Mouse (Mus musculus): Measurements from ENCODE around the gene Ahsa1. TPM values are rescaled to one million over a fixed set of nuclear protein-coding genes. Genes with fewer than 3 reads are reported as not detected.
A peak's percentile ranks its signal among the peaks of the same experiment; 100 is the strongest.
"Not testable (repeated sequence)": the region's sequence is repeated elsewhere in the genome, so short reads cannot be mapped to it uniquely, and the experiment has no call there.

The Ahsa1 gene
- total RNA-seq (2015) (97.9 and 114 TPM in 2 replicates), total RNA-seq (2017) (313 and 335 TPM in 2 replicates)

- ATAC-seq (replicated peaks; ENCODE audit: poor library complexity): peak; percentile 89
These were observed at the start of gene Ahsa1, which contains the start of gene Vipas39 for GRCm38 (mm10) chr12:87266108-87266826. Gene Ahsa1, plus strand, starts transcription at chr12:87266479. Gene Vipas39, minus strand, starts transcription at chr12:87266256.

DNA sequence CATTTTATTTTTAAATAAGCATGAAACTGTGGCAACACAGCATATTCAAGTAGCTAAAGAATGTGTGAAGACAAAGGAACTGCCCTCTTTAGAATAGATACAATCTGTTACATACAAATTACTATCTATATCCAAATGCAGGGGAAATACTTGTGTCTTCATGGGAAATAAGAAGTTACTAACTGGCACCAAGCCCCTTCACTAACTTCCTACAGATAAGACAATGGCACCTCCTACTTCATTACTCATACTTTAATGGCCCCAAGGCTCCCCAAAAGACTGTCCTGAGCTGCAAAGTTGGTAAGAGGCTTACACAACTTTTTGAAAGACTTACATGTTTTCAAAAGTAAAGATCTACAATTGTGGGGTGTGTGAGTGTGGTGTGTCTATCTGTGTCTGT lies 48.7 kb upstream of the Ahsa1 start:
- no peak for ATAC-seq (replicated peaks; ENCODE audit: poor library complexity)

GRCm38 (mm10) chr12:87219362-87219761 lies 46.9 kb upstream of the Ahsa1 start:
- ATAC-seq (replicated peaks; ENCODE audit: poor library complexity): no peak

DNA sequence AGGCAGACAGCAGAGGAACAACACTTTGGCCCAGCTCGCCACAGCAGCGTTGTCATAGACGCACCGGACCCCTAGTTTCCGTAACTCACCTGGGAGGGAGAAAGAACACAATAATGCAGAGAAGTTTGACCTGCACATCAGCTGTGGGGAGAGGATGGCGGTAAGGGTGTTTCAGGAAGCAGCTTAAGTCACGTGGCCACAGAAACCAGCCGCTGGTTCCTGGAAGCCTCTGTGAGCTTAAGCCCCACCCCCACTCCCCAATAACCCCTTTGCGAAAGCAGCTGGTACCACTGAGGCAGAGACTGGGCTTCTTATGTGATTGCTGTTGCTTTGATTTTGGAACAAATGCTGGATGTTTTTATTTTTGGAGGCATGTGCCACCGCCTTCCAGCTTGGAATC lies 41.3 kb upstream of the Ahsa1 start:
- peak; percentile 39; the same call in 1 of the 2 replicates for ATAC-seq (replicated peaks; ENCODE audit: poor library complexity)

DNA sequence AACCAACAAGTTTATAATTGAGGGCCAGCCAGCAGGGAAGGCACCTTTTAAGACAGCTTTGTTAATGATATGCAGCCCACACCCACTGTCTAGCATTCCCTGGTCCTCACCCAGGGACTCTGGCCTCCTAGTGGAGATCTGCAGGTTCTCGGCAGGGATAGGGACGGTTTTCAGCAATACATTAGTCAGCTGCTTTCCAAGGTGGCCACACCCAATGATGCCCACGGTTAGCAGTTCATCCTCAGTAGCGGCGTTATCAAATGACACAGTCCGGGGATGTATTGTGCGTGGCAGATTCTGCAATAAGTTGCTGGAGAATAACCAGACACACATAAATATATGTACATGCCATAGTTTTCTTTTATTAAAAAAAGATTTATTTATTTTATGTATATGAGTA lies 39.5 kb upstream of the Ahsa1 start:
- ATAC-seq (replicated peaks; ENCODE audit: poor library complexity): peak; percentile 65

DNA sequence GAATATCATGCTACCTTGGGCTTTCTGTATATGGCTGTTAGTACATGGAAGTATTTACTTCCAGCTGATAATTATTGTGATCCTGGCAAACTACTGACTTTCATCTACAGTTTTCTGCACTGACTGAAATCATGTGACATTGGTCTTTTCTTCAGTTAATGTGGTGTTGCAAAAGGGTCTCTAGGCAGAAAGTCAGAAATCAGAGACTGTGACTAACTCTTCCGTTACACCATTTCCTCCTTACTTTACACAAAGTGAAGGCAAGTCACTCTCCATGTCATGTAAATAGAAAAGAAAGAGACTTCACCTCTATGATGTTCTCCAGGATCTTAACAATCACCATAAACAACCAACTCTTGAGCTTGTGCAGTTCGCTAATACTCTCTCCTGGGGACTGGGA lies 36.6 kb upstream of the Ahsa1 start:
- ATAC-seq (replicated peaks; ENCODE audit: poor library complexity): no peak; the same call in 1 of the 2 replicates

GRCm38 (mm10) chr12:87230379-87230895 lies 35.8 kb upstream of the Ahsa1 start:
- no peak; the same call in 1 of the 2 replicates for ATAC-seq (replicated peaks; ENCODE audit: poor library complexity)

DNA sequence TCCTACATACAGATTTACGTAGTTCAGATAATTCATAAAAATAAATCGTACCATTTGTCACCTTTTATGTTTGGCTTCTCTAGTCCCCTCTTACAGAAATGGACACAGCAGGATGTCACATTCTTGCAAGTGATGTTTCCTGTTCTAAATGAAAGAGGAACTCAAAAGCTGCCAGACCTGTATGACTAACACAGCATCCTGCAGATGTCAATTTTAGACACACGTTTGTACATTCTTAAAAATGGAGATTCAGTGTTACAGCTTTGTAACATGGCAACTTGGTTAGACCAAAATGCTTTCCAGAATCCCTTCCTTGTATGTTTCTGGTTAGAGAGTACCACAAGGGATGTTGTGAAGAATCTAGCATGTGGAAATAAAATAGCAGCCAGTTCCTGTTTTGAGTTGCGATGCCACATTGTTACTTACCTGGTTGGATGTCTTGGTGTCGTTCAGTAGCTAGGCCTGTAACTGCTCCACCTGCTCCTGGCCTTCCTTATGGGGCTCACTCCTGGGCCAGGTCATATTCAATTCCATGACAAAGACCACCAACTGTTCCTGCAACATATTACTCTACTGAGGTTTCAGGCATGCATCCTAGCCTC lies 29.3 kb upstream of the Ahsa1 start:
- peak; percentile 84 for ATAC-seq (replicated peaks; ENCODE audit: poor library complexity)

GRCm38 (mm10) chr12:87238632-87239031 lies 27.6 kb upstream of the Ahsa1 start, which contains the start of gene Noxred1:
Gene Noxred1, minus strand, starts transcription at chr12:87238732.
- no peak for ATAC-seq (replicated peaks; ENCODE audit: poor library complexity)

DNA sequence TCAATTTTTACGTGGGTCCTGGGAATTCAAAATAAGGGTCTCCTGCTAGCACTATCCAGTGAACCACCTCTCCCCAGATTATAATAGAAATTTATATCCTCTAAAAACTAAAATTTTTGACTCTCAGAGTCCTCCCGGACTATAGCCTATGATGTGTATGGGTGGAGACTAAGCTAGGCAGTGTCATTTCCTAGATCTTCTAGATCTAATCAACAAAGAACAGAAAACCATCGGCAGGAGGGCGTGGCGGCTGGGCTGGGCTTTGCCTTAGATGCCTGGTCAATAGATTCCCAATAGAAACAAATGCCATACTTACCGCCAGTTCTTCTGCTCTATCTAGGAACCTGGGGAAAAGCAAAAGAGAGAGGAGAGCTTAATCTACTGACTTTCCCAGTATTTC lies 16.1 kb upstream of the Ahsa1 start:
- ATAC-seq (replicated peaks; ENCODE audit: poor library complexity): 0 out of 2 replicates have a peak, but pooled peaks have one; percentile 34

DNA sequence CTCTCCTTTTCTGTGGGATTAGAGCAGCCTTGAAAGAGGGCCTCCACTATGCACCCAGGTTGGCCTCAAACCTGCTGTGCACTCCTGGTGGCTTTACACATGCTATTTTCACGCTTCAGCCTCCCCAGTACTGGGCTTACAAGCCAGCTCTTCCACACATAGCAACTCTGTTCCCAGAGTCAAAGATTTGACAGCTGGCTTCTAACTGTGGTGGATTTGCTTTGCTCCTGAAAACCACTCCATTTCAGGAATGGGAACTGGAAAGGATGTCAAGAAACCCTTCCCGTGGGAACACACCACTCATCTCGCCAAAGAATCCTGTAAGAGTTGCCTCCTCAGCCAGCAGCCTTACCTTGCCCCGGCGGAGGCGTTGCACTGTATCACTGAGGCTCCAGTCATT lies 12.4 kb upstream of the Ahsa1 start:
- ATAC-seq (replicated peaks; ENCODE audit: poor library complexity): no peak

DNA sequence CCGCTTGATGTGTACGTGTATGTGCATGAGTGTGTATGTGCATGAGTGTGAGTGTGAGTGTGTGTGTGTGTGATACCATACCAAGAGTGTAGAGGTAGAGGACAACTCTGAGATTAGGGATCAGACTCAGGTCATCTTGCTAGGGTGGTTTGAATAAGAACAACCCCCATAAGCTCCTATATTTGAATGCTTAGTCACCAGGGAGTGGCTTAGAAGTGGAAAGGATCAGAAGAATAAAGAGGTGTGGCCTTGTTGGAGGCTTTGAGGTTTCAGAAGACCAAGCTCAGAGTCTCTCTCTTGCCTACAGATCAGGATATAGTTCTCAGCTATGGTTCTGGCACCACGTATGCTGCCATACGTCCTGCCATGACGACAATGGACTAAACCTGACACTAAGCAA lies 9.7 kb upstream of the Ahsa1 start:
- peak; percentile 73 for ATAC-seq (replicated peaks; ENCODE audit: poor library complexity)

DNA sequence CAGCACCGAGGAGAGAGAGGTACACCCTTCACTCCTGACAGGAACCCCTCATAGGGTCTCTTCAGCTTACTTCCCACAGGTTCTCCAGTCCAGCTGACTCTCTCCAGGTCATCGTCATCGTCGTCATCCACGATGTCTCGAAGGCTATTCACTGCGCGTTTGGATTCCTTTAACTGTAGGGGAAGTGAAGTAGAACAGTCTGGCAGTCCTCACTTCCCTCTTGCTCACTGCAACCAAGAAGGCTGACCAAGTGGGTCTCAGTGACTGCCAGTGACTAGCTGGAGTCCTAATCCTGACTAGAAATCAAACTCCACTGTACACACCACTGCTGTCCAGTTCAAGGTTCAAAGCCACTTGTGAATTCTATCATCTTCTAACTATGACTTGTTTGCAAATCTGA lies 5.7 kb upstream of the Ahsa1 start:
- no peak for ATAC-seq (replicated peaks; ENCODE audit: poor library complexity)

- no peak for ATAC-seq (replicated peaks; ENCODE audit: poor library complexity)
These were observed 835 bp upstream of the Ahsa1 start for GRCm38 (mm10) chr12:87265444-87265843.

- peak; percentile 17 for ATAC-seq (replicated peaks; ENCODE audit: poor library complexity)
These were observed 736 bp downstream of the Ahsa1 start for GRCm38 (mm10) chr12:87266827-87267603.

- no peak for ATAC-seq (replicated peaks; ENCODE audit: poor library complexity)
These were observed 1.4 kb downstream of the Ahsa1 start for GRCm38 (mm10) chr12:87267682-87268081.

DNA sequence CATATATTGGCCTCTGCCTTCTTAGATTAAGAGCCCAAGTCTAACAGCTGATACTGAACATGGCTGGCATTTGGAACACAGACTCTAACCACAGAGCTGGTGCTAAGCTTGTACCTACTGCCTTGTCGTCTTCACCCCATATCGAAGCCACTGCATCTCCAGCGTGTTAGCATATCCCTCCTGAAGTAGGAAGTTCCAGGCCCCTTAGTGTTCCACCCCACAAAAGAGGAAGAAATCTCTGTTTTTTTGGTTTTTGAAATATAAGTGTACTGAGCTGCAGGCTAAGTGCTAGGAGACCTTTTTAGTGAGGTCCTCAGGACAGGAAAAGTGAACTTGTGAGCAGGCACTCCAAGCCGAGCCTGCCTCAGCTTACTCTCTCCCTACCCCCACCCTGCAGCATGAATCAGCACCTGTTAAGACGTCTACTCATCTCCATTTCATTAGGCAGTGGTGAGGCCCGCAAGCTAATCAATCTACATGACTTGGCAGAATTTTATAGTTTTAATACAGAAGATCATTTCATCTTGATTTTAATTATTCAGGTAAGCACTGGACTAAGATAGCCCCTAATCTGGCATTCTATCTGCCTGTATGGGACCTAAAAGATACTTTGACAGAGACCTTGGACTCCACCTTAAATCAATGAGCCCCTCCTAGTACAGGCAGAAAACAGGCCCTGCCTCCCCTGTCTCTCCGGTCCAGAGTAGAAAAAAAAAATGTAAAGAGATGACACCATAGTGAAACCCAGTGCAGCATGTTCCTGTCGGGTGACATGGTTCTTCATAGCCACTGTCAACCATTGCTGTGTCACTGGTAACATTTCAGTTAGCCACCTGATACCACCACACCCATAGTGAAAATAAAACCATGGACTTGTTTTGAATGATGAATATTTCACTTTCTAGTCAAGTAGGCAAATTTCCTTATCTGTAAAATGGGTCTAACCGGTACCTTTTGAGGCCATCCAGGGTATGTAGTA lies 8.9 kb downstream of the Ahsa1 start:
- ATAC-seq (replicated peaks; ENCODE audit: poor library complexity): 0 out of 2 replicates have a peak, but pooled peaks have one; percentile 23

DNA sequence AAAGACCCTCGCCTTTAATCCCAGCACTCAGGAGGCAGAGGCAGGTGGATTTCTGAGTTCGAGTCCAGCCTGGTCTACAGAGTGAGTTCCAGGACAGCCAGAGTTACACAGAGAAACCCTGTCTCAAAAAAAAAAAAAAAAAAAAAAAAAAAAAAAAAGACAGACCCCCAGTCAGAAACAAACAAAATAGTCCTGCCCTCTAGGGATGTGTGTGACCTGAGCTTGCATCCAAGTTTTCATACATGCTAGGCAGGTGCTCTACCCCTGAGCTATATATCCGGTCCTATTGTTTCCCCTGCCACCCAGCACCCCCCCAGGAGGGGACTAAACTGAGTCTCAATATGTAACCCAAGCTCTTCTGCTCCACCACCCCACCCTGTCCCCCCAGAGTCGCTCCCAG lies 11.0 kb downstream of the Ahsa1 start:
- ATAC-seq (replicated peaks; ENCODE audit: poor library complexity): not testable (repeated sequence)

GRCm38 (mm10) chr12:87278118-87278730 lies 11.9 kb downstream of the Ahsa1 start:
- ATAC-seq (replicated peaks; ENCODE audit: poor library complexity): peak; percentile 60

GRCm38 (mm10) chr12:87279350-87279749 lies 13.1 kb downstream of the Ahsa1 start:
- ATAC-seq (replicated peaks; ENCODE audit: poor library complexity): no peak

Data from megakaryocyte progenitor cell, adult 5-6 weeks (primary cell).